Mouse (Mus musculus) kidney, postnatal 0 days (tissue): Measurements from ENCODE around the gene Btn1a1. TPM values are rescaled to one million over a fixed set of nuclear protein-coding genes. Genes with fewer than 3 reads are reported as not detected.

Source experiments
- ATAC-seq: fragments of 200-750 bp; cut with Nextera tagmentation; replicated peaks from 2 replicates; pipeline ENCODE4 v1.8.0; 2017; ENCODE audit warnings: low read depth, moderate number of reproducible peaks, moderate TSS enrichment, moderate library complexity; ENCODE audit not compliant: low FRiP score
- DNase-seq: peaks from one replicate; pipeline ENCODE4 v3.0.0-alpha.2; 2016; ENCODE audit warnings: low spot score
- H3K27ac ChIP-seq: fragments of 300-500 bp; sonication (generic); 2 replicates; pipeline ENCODE4 v1.5.1; 2014; ENCODE audit warnings: mild to moderate bottlenecking
- H3K27me3 ChIP-seq: fragments of 300-500 bp; sonication (generic); 2 replicates; pipeline ENCODE4 v1.6.1; 2014; ENCODE audit warnings: low read length, mixed read lengths; ENCODE audit not compliant: insufficient read depth
- H3K36me3 ChIP-seq: fragments of 300-500 bp; sonication (generic); 2 replicates; pipeline ENCODE4 v1.6.1; 2014; ENCODE audit warnings: low read length, mixed read lengths; ENCODE audit not compliant: insufficient read depth
- H3K4me1 ChIP-seq: fragments of 300-500 bp; sonication (generic); replicated peaks from 2 replicates; pipeline ENCODE4 v1.6.1; 2014; ENCODE audit warnings: antibody characterized with exemption, low read length, mixed read lengths; ENCODE audit not compliant: insufficient read depth
- H3K4me2 ChIP-seq: fragments of 300-500 bp; sonication (generic); 2 replicates; pipeline ENCODE4 v1.6.1; 2014; ENCODE audit warnings: mild to moderate bottlenecking, low read length, moderate library complexity, mixed read lengths
- H3K4me3 ChIP-seq: fragments of 300-500 bp; sonication (generic); replicated peaks from 2 replicates; pipeline ENCODE4 v1.5.1; 2014; ENCODE audit warnings: low read depth, low read length
- H3K9ac ChIP-seq: fragments of 300-500 bp; sonication (generic); 2 replicates; pipeline ENCODE4 v1.6.1; 2014; ENCODE audit warnings: low read depth, low read length
- H3K9me3 ChIP-seq: fragments of 300-500 bp; sonication (generic); replicated peaks from 2 replicates; pipeline ENCODE4 v1.6.1; 2016; ENCODE audit warnings: low read length, inconsistent platforms, mixed read lengths
- CTCF ChIP-seq: IDR thresholded peaks from 2 replicates; pipeline ENCODE4 v1.5.1; 2016; ENCODE audit warnings: antibody characterized with exemption, low read depth, mild to moderate bottlenecking, moderate library complexity
- WGBS: fragments of 180-500 bp; shearing (Covaris S2); extraction: QIAGEN DNeasy Blood & Tissue Kit; methylation state at CpG from one replicate; pipeline ENCODE4 v1.1.7; 2014; 5-methylcytosine and 5-hydroxymethylcytosine counted together
- polyA plus RNA-seq: library from polyadenylated mRNA; unstranded; fragments of >200 nt; fragmentation: Nextera tagmentation; extraction: Ambion mirVana; gene quantifications from 2 replicates; pipeline ENCODE4 v1.2.1, GENCODE M21; 2015

Btn1a1 gene
- polyA plus RNA-seq, 1 experiment from 2014 or later = not detected

DNA sequence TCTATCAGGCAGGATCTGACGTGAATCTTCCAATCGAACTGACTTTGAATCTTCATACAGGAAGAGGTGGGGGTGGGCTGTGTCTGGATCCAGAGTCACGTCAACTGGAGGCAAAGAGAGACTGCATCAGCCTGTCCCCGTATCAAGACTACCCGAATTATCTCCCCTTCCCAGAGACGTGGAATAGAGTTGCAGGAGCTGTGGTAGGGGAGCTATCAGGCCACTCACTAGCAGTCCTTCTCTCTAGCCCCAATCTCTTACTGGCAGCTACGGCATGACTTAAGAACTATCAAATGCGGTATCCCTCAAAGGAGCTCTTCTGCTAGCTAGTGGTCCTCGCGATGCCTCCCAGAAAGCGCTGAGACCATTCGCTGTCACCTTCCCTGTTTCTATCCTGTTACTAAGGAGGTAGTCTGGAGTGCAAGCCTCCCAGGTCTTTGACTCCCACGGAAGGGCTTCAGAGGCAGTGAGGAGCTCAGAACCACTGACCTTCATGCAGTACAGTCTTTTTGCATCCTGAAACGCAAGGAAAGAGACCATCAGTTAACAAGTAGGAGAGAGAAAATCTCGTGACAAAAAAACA, 6.3 kb downstream of the Btn1a1 start:
- no peaks in the 10 kb centered on the region for H3K27me3 ChIP-seq
- no peak for ATAC-seq
- WGBS = 28% methylated on average over 15 of the region's 15 CpGs
- no peak for TF ChIP-seq CTCF
- no peak overlapping the region for H3K9ac ChIP-seq
- no peak for DNase-seq
- no peaks in the 10 kb centered on the region for H3K36me3 ChIP-seq
- no peaks in the 10 kb centered on the region for H3K9me3 ChIP-seq
- no peak overlapping the region for H3K4me2 ChIP-seq
- H3K4me3 ChIP-seq = no peak overlapping the region
- H3K4me1 ChIP-seq = no peaks in the 10 kb centered on the region; the same call in 1 of the 2 replicates
- H3K27ac ChIP-seq = no peak overlapping the region

DNA sequence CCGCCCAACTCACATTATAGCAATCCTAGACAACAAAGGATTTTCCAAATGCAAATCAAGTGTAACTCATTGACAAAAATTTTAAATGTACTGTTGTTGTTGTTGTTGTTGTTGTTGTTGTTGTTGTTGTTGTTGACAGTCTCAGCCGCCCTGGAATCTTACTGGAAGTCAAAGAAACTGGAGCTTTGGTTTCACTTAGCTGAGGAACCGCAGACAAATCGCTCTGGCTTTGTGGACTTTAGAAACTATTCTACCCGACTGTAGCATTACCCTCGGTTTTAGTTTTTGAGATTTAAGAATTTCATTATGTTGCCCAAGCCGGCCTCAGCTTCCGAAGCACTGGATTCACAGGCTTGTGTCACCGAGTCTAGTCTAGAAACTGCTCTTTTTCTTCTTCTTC, 11.8 kb downstream of the Btn1a1 start:
- no peaks in the 10 kb centered on the region for H3K9me3 ChIP-seq
- peak overlapping the region; percentile 68 for H3K4me3 ChIP-seq
- peak overlapping the region; percentile 69 for H3K9ac ChIP-seq
- H3K27ac ChIP-seq = peak overlapping the region; percentile 86
- no peaks in the 10 kb centered on the region for H3K36me3 ChIP-seq
- no peaks in the 10 kb centered on the region for H3K27me3 ChIP-seq
- peak overlapping the region; percentile 61 for H3K4me2 ChIP-seq
- 1% methylated on average over 9 of the region's 9 CpGs for WGBS
- DNase-seq (peak; percentile 65), ATAC-seq (no peak)
- no peak for TF ChIP-seq CTCF
- H3K4me1 ChIP-seq = no peaks in the 10 kb centered on the region

DNA sequence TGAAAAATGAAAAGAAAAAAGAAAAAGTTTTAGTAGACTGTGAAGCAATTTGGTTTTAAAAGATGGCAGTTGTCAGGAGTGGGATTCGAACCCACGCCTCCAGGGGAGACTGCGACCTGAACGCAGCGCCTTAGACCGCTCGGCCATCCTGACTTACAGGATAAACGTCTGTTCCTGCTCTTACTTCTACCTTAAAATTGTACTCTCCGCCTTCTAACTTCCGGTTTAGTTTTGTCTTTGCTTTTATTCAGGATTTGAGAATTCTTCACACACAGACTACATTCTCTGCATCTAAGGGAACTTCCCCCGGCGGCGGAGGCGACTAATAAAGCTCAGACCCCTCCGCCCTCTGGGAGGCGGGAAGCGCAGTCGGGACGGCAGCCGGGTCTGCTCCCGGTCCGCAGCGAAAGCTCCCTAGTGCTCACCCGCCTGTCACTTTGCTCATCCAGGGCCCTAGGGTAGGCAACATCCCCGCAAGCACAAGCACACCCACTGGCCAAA, 12.3 kb downstream of the Btn1a1 start:
- peak; percentile 81 for ATAC-seq

DNA sequence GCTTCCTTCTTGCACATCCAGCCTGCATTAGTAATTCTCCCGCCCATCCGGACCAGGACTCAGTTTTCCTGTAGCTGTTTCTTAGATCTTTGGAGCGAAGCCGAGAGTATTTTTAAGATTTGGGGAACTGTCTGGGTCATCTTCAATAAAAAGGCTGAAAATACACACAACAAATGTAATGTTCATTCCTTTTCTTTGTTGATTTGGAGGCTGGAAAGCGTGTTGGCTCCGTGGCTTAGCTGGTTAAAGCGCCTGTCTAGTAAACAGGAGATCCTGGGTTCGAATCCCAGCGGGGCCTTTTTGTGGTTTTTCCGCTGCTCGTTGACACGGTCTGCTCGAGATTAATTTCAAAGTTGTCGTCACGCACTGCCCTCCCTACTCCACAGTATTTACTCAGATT, 15.3 kb downstream of the Btn1a1 start:
- under 1% methylated on average over 15 of the region's 15 CpGs for WGBS
- Histone ChIP-seq H3K4me3 (peak overlapping the region; percentile 51), H3K4me1 (no peaks in the 10 kb centered on the region), H3K9me3 (no peaks in the 10 kb centered on the region), H3K9ac (peak overlapping the region; percentile 47; the same call in 1 of the 2 replicates), H3K27ac (no peak overlapping the region), H3K27me3 (no peaks in the 10 kb centered on the region), H3K4me2 (peak overlapping the region; percentile 71), H3K36me3 (no peaks in the 10 kb centered on the region)
- DNase-seq = peak; percentile 79
- TF ChIP-seq CTCF = no peak
- ATAC-seq = no peak

More for the DNA sequence above, 12.3 kb downstream of the Btn1a1 start:
- Histone ChIP-seq H3K36me3 (no peaks in the 10 kb centered on the region), H3K9me3 (no peaks in the 10 kb centered on the region), H3K4me1 (no peaks in the 10 kb centered on the region), H3K4me2 (peak overlapping the region; percentile 61), H3K27ac (peak overlapping the region; percentile 86), H3K27me3 (no peaks in the 10 kb centered on the region), H3K4me3 (peak overlapping the region; percentile 68), H3K9ac (peak overlapping the region; percentile 69)
- peak; percentile 89 for DNase-seq
- no peak for TF ChIP-seq CTCF
- under 1% methylated on average over 25 of the region's 25 CpGs for WGBS

DNA sequence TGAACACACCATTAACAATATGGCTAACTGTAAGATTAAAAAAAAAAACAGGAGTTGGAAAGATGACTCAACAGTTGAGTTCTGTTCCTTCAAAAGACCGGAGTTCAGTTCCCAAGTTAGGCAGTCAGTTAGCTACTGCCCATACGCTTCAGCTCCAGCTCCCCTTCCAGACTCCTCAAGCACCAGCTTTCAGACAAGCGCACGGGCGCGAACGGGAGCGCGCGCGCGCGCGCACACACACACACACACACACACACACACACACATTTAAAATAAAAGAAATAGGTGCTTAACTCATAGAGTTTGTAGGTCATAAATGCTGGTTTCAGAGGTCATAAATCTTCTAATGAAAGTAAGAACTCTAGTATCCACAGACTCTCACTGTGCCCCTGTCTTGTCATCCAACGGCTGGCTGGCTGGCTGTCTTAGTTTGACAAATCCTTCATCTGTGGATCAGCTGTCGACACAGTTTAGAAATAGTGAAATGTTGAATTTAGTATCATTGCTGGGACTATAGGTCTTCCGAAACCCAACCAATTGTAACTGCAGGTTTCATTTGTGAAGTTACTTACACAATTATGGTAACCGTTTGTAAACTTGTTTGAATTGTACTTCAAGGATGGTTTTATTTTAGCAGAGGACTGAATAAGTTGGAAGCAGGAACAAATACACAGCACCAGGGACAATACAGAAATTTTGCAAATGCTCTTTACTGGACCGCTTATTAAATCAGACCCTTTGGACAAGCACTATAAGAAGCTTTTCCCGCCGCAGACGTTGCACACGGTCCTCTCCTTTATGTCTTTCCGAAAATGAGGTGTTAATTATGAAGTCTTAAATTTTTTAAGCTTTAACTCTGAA, 16.2 kb downstream of the Btn1a1 start:
- Histone ChIP-seq H3K36me3 (no peaks in the 10 kb centered on the region), H3K4me3 (peak overlapping the region; percentile 51), H3K27me3 (no peaks in the 10 kb centered on the region), H3K9ac (peak overlapping the region; percentile 47; the same call in 1 of the 2 replicates), H3K27ac (peak overlapping the region; percentile 26; the same call in 1 of the 2 replicates), H3K4me2 (peak overlapping the region; percentile 71), H3K4me1 (no peaks in the 10 kb centered on the region), H3K9me3 (no peaks in the 10 kb centered on the region)
- WGBS = under 1% methylated on average over 24 of the region's 24 CpGs
- no peak for TF ChIP-seq CTCF
- ATAC-seq (no peak), DNase-seq (peak; percentile 90)

DNA sequence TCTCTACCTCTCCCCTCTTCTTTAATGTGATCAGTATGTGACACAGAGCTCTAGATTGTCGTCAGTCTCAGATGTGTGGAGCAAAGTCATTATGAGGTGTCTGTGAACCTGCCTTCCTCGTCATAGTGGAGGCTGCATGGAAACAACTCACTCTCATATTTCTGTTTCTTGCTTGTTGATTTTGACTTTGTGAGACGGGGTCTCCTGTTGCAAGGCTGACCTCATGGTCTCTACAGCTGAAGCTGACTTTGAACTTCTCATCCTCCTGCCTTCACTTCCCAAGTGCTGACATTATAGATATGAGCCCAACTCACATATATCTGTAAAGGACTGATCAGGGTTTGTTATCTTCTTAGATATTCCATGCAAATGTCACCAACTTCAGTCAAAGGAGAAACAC, 16.9 kb downstream of the Btn1a1 start:
- H3K36me3 ChIP-seq = no peaks in the 10 kb centered on the region
- H3K4me1 ChIP-seq = no peaks in the 10 kb centered on the region
- H3K27me3 ChIP-seq = no peaks in the 10 kb centered on the region
- H3K27ac ChIP-seq = no peak overlapping the region
- no peak for TF ChIP-seq CTCF
- 53% methylated on average over 3 of the region's 3 CpGs for WGBS
- no peaks in the 10 kb centered on the region for H3K9me3 ChIP-seq
- H3K4me3 ChIP-seq = no peak overlapping the region; the same call in 1 of the 2 replicates
- ATAC-seq (no peak), DNase-seq (no peak)
- 0 out of 2 replicates have a peak overlapping the region, but pooled peaks have one; percentile 71 for H3K4me2 ChIP-seq
- H3K9ac ChIP-seq = no peak overlapping the region
